Mouse (Mus musculus) natural killer cell, adult 2 months (primary cell): ENCODE results near the gene Samd15.
"Not testable (repeated sequence)": the region's sequence is repeated elsewhere in the genome, so short reads cannot be mapped to it uniquely, and the experiment has no call there.

Experiments
- DNase-seq, 2 experiments: peaks; one replicate each; pipeline ENCODE4 v3.0.0; 2022; ENCODE audit warnings: low spot score in 2 of 2

Gene Samd15

DNA sequence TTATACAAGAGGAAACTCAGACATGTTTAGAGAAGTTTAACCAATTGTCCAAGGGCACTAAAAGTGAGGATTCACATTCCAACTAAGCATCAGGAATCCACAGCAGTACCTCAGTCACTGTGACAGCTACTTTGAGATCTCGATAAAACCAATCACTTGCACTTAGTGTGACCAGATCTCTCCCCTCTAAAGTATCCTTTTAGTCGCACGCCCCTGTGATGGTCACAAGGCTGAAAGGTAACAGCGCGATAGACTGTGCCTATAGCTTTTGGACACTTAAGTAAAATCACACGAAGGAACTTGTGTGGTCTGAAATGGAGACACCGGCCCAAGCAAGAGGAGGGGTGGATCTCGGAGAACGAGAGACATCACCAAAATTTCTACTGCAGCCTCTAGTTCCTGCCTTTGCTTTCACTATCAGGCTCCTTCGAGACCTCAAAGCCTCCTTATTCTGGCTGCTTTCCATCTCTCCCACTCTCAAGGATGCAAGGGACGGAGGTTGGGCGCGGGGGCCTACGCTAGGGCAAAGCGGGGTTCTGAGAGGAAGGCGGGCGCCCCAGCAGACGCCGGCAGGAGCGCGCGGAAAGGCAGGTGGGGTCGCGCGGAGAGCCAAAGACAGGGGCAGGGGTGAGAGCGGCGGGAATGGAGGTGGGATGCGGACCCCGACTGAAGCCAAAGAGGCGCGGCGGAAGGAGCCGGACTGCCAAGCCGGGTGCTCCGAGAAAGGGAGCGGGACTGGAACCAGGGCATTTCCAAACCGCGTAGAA, at the start of gene Samd15:
Samd15 (plus strand) TSS at position 518 of the 767 bp plus-strand sequence.
- peak; percentile 2 to 24 for DNase-seq

GRCm38 (mm10) chr12:87154448-87154847, 45.1 kb upstream of the Samd15 start:
- not testable (repeated sequence) for DNase-seq

DNA sequence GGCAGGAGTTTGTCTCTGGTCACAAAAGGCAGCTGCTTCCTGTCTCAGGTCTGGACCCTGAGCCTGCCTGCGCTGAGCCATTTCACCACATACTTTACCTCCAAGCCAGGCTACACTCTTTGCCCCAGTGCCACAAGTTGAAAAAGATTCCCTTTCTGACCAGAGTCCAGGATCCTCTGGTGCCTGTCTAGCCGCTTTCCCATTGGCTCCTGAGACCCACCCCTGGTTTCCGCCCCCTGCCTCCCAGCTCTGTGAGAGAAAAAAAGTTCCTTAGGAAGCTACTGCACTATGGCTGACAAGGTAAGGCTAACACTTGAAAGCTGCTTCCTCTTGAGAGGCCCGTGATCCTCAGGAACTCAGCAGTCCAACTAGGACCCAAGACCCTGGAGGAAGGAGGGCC, 42.2 kb upstream of the Samd15 start:
- no peak for DNase-seq

DNA sequence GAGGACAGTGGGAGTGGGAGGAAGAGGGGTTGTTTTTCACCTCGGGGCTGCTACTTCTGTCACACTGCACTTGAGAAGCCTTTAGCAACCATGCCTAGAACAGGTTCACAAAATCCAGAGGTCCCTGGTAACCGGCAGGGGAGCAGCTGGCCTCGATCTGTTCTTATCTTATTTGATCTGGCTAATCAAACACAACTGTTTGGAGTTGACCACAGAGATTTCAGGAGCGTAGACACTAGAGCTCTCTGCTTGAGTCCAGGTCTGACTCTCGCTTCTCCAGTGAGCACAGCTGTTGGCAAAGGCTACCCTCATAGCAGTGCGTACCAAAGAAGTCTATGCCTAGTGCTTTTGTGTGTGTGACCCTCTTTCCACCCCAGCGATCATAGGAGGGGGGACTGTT, 41.4 kb upstream of the Samd15 start:
- DNase-seq: no peak

DNA sequence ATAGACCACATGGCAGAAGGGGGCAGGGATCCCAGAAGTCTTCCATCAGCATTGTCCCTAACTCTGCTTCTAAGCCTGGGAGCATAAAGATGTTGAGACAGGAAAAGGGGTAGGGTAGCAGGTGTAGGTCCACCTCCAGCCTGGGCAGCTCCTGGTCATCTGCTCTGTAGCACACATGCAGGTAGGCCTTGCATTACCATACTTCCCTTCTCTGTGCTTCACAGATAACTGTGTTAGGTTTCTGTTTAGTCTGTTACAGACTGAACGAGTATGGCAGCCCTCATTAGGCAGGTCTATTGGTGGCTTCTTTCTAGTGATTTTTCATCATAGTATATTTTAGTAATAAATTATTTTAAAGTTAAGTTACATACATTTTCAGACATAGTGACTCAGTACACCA, 39.2 kb upstream of the Samd15 start:
- no peak for DNase-seq

GRCm38 (mm10) chr12:87160815-87161214, 38.7 kb upstream of the Samd15 start:
- no peak for DNase-seq

GRCm38 (mm10) chr12:87175194-87175946, 24.2 kb upstream of the Samd15 start:
- no peak for DNase-seq

GRCm38 (mm10) chr12:87177631-87178030, 21.9 kb upstream of the Samd15 start:
- no peak for DNase-seq

GRCm38 (mm10) chr12:87193008-87193407, 6.5 kb upstream of the Samd15 start:
- peak in 1 of 2 experiments; percentile 7 for DNase-seq

DNA sequence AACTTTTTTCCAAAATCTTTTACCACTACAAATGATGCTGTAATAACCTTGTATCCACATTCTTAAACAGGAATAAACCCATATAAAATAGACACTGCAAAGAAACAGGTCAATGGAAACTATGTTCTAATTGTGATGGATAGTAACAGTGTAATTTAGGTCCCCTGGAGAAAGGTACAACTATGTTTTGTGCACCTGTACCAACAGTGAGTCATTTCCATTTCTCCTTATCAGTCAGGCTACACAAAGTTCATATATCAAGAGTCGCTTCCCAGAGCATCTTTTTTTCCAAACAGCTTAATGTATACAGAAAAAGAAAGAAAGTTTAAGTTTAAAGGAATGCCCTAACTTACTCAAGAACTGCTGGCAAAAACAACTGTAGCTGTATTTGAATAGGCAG, 4.5 kb upstream of the Samd15 start:
- no peak for DNase-seq

- no peak for DNase-seq
These were observed 3.2 kb upstream of the Samd15 start for GRCm38 (mm10) chr12:87196310-87196709.

- no peak for DNase-seq
These were observed 731 bp upstream of the Samd15 start for GRCm38 (mm10) chr12:87198792-87199191.

- peak; percentile 62 to 78 for DNase-seq
These were observed 557 bp downstream of the Samd15 start, which contains the start of gene Tmed8 for GRCm38 (mm10) chr12:87199973-87200586. Tmed8 (minus strand) TSS chr12:87200454.

- no peak for DNase-seq
These were observed 2.2 kb downstream of the Samd15 start for GRCm38 (mm10) chr12:87201694-87202093.

DNA sequence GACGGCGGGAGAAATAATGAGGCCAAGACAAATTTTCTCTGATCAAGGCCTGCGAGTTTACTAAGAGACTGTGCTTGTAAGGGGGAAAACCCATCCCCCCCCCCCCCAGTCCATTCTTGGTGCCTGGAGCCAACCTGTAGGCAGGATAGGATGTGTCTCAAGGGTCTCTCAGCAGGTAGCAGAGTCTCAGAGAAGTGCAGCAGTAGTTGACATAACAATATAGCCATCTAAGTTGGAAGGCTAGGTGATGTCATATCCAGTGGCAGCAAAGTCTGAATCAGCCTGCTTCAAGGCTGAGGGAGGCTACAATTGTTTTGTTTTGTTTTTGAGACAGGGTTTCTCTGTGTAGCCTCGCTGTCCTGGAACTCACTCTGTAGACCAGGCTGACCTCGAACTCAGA, 6.3 kb downstream of the Samd15 start:
- not testable (repeated sequence) for DNase-seq

- DNase-seq: no peak
These were observed 13.5 kb downstream of the Samd15 start for GRCm38 (mm10) chr12:87212844-87213606.

GRCm38 (mm10) chr12:87216053-87216452, 16.5 kb downstream of the Samd15 start:
- no peak for DNase-seq

DNA sequence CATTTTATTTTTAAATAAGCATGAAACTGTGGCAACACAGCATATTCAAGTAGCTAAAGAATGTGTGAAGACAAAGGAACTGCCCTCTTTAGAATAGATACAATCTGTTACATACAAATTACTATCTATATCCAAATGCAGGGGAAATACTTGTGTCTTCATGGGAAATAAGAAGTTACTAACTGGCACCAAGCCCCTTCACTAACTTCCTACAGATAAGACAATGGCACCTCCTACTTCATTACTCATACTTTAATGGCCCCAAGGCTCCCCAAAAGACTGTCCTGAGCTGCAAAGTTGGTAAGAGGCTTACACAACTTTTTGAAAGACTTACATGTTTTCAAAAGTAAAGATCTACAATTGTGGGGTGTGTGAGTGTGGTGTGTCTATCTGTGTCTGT, 18.1 kb downstream of the Samd15 start:
- no peak for DNase-seq

DNA sequence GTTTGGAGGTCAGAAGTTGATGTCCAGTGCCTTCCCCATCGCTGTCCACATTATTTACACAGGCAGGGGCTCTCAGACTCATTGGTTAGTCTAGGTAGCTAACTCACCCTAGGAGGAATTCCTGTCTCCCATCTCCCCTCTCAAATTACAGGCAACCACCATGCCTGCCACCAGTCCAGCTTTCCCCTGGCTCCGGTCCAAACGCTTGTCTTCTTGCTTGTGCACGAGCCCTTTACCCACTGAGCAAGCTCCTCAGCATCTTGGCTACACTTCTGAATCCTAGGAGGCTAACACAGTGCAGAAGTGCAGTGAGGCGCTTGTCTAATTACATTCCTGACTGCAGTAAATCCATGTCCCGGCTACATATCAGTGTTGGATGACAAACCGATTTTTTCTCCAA, 19.8 kb downstream of the Samd15 start:
- DNase-seq: no peak

DNA sequence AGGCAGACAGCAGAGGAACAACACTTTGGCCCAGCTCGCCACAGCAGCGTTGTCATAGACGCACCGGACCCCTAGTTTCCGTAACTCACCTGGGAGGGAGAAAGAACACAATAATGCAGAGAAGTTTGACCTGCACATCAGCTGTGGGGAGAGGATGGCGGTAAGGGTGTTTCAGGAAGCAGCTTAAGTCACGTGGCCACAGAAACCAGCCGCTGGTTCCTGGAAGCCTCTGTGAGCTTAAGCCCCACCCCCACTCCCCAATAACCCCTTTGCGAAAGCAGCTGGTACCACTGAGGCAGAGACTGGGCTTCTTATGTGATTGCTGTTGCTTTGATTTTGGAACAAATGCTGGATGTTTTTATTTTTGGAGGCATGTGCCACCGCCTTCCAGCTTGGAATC, 25.4 kb downstream of the Samd15 start:
- no peak for DNase-seq

- no peak for DNase-seq
These were observed 27.3 kb downstream of the Samd15 start for GRCm38 (mm10) chr12:87226801-87227200.

DNA sequence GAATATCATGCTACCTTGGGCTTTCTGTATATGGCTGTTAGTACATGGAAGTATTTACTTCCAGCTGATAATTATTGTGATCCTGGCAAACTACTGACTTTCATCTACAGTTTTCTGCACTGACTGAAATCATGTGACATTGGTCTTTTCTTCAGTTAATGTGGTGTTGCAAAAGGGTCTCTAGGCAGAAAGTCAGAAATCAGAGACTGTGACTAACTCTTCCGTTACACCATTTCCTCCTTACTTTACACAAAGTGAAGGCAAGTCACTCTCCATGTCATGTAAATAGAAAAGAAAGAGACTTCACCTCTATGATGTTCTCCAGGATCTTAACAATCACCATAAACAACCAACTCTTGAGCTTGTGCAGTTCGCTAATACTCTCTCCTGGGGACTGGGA, 30.1 kb downstream of the Samd15 start:
- DNase-seq: no peak
